In the genomic region with DNA sequence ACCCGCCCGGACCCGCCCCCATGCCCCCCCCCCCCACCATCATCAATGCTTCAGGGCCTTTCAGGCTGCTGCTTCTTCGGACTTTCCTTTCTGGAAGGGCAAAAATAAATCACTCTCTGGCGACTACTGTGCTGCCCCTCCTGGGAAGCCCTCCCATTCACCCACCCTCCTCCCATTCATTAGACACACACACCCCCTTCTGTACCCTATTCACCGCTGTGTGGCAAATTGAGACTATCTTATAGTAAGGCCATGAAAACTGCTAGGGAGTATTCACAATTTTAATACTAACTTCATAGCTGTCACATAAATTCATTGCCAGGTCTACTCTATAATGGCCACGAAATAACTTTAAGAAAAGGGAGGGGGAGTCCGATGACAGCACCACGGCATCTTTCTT, we compare ENCODE assay signal across 10 mouse cellular contexts. TPM values are rescaled to one million over a fixed set of nuclear protein-coding genes. Genes with fewer than 3 reads are reported as not detected.
A peak's percentile ranks its signal among the peaks of the same experiment; 100 is the strongest.
DNase-seq lines count a peak whose midpoint lies in the region; ATAC-seq lines count a peak whose summit lies in the region.
"Had no signal": no experiment of that assay in that cellular context is flagged by ENCODE, and none has a peak within 500 bp of the region (broad histone marks: within the 10 kb centered on the region; RNA-seq: fewer than 3 reads in every experiment).

No protein-coding gene starts in this region.

- peak; percentile 8; the same call in 1 of the 2 replicates for ATAC-seq in kidney, embryonic 16.5 days (ENCODE audit: low FRiP score, low TSS enrichment)
- ATAC-seq in embryonic facial prominence, embryonic 13.5 days (ENCODE audit: insufficient number of reproducible peaks, insufficient read depth, low FRiP score, low TSS enrichment, low read depth) = no peak
- peak; percentile 70 for ATAC-seq in hindbrain, embryonic 12.5 days (ENCODE audit: low FRiP score)
- peak; percentile 62 for ATAC-seq in midbrain, embryonic 15.5 days (replicated peaks)

- no peaks in the 10 kb centered on the region for H3K9me3 ChIP-seq in kidney, embryonic 16.5 days (ENCODE audit: low read length)
- H3K9me3 ChIP-seq in embryonic facial prominence, embryonic 13.5 days = no peaks in the 10 kb centered on the region
- H3K9me3 ChIP-seq in hindbrain, embryonic 12.5 days (replicated peaks) = no peaks in the 10 kb centered on the region
- no peaks in the 10 kb centered on the region for H3K9me3 ChIP-seq in midbrain, embryonic 15.5 days

- H3K36me3 ChIP-seq in kidney, embryonic 16.5 days (ENCODE audit: insufficient read depth, low read length) = no peaks in the 10 kb centered on the region
- no peaks in the 10 kb centered on the region for H3K36me3 ChIP-seq in embryonic facial prominence, embryonic 13.5 days
- no peaks in the 10 kb centered on the region for H3K36me3 ChIP-seq in hindbrain, embryonic 12.5 days
- H3K36me3 ChIP-seq in midbrain, embryonic 15.5 days (replicated peaks) = no peaks in the 10 kb centered on the region
- H3K36me3 ChIP-seq: G1E had no signal

- no peak overlapping the region for H3K9ac ChIP-seq in kidney, embryonic 16.5 days (replicated peaks; ENCODE audit: low read length)
- no peak overlapping the region for H3K9ac ChIP-seq in embryonic facial prominence, embryonic 13.5 days
- peak overlapping the region; percentile 54 for H3K9ac ChIP-seq in hindbrain, embryonic 12.5 days
- H3K9ac ChIP-seq in midbrain, embryonic 15.5 days = no peak overlapping the region

- peak overlapping the region; percentile 91 for H3K4me2 ChIP-seq in kidney, embryonic 16.5 days (replicated peaks; ENCODE audit: low read depth, low read length)
- H3K4me2 ChIP-seq in embryonic facial prominence, embryonic 13.5 days = peak overlapping the region; percentile 91
- peak overlapping the region; percentile 67 for H3K4me2 ChIP-seq in hindbrain, embryonic 12.5 days (replicated peaks)
- H3K4me2 ChIP-seq in midbrain, embryonic 15.5 days = peak overlapping the region; percentile 74

- 0 out of 2 replicates have a peak, but pooled peaks cover 4% of the 10 kb centered on the region for H3K4me1 ChIP-seq in kidney, embryonic 16.5 days (ENCODE audit: insufficient read depth, low read length)
- H3K4me1 ChIP-seq in embryonic facial prominence, embryonic 13.5 days = peaks cover 11% of the 10 kb centered on the region
- H3K4me1 ChIP-seq in hindbrain, embryonic 12.5 days = peaks cover 12% of the 10 kb centered on the region
- peaks cover 16% of the 10 kb centered on the region for H3K4me1 ChIP-seq in midbrain, embryonic 15.5 days

- no peak overlapping the region for H3K27ac ChIP-seq in kidney, embryonic 16.5 days (ENCODE audit: low read length)
- H3K27ac ChIP-seq in embryonic facial prominence, embryonic 13.5 days = no peak overlapping the region
- H3K27ac ChIP-seq in hindbrain, embryonic 12.5 days = peak overlapping the region; percentile 85
- H3K27ac ChIP-seq in midbrain, embryonic 15.5 days = peak overlapping the region; percentile 84

- H3K27me3 ChIP-seq in kidney, embryonic 16.5 days (ENCODE audit: insufficient read depth, low read length) = peaks cover 4% of the 10 kb centered on the region; the same call in 1 of the 2 replicates
- H3K27me3 ChIP-seq in embryonic facial prominence, embryonic 13.5 days = no peaks in the 10 kb centered on the region
- peaks cover 7% of the 10 kb centered on the region; the same call in 1 of the 2 replicates for H3K27me3 ChIP-seq in hindbrain, embryonic 12.5 days
- no peaks in the 10 kb centered on the region; the same call in 1 of the 2 replicates for H3K27me3 ChIP-seq in midbrain, embryonic 15.5 days (replicated peaks)

- H3K4me3 ChIP-seq in kidney, embryonic 16.5 days (ENCODE audit: low read length) = no peak overlapping the region; the same call in 1 of the 2 replicates
- H3K4me3 ChIP-seq in embryonic facial prominence, embryonic 13.5 days = no peak overlapping the region
- peak overlapping the region; percentile 42 for H3K4me3 ChIP-seq in hindbrain, embryonic 12.5 days
- peak overlapping the region; percentile 49 for H3K4me3 ChIP-seq in midbrain, embryonic 15.5 days

- 13% methylated on average over 8 of the region's 9 CpGs for WGBS in kidney, embryonic 16.5 days
- 16% methylated on average over 9 of the region's 9 CpGs for WGBS in embryonic facial prominence, embryonic 13.5 days
- 10% methylated on average over 9 of the region's 9 CpGs for WGBS in hindbrain, embryonic 12.5 days
- WGBS in midbrain, embryonic 15.5 days = 3% methylated on average over 9 of the region's 9 CpGs

- no peak for DNase-seq in kidney, adult 9 months
- no peak for DNase-seq in right cerebral cortex, postnatal 10 days (ENCODE audit: low spot score in 2 of 2)
- no peak for DNase-seq in ovary, adult 18-20 months (ENCODE audit: low spot score)
- no peak for DNase-seq in thymus, adult 18-20 months

RNA-seq across cellular contexts. Expression of a gene that starts 1.1 kb away (rescaled TPM):
- polyA plus RNA-seq in kidney, embryonic 16.5 days (2015; fragmentation: Nextera tagmentation; extraction: Ambion mirVana) = not detected in 2 replicates
- polyA plus RNA-seq in embryonic facial prominence, embryonic 13.5 days (2015; fragmentation: Nextera tagmentation; extraction: Ambion mirVana) = not detected in 2 replicates
- 0.25 and 0.30 TPM in 2 replicates for polyA plus RNA-seq in hindbrain, embryonic 12.5 days (2016; fragmentation: Nextera tagmentation; extraction: Ambion mirVana)
- polyA plus RNA-seq in midbrain, embryonic 15.5 days (2015; fragmentation: Nextera tagmentation; extraction: Ambion mirVana) = 0.23 TPM in 1 of 2 replicates, not detected in the other
- polyA plus RNA-seq: G1E; large intestine, adult 2 months had no signal

RNA-seq across cellular contexts. Expression of a gene that starts 51.1 kb away (rescaled TPM):
- 1.2 and 1.6 TPM in 2 replicates for polyA plus RNA-seq in kidney, embryonic 16.5 days (2015; fragmentation: Nextera tagmentation; extraction: Ambion mirVana)
- polyA plus RNA-seq in embryonic facial prominence, embryonic 13.5 days (2015; fragmentation: Nextera tagmentation; extraction: Ambion mirVana) = 0.67 and 0.91 TPM in 2 replicates
- 0.14 and 0.36 TPM in 2 replicates for polyA plus RNA-seq in hindbrain, embryonic 12.5 days (2016; fragmentation: Nextera tagmentation; extraction: Ambion mirVana)
- polyA plus RNA-seq in midbrain, embryonic 15.5 days (2015; fragmentation: Nextera tagmentation; extraction: Ambion mirVana) = 0.18 and 0.26 TPM in 2 replicates
- polyA plus RNA-seq: G1E had no signal

Comparison
In these comparisons a context has a peak if more than half of its experiments do, and no peak if none do; other contexts are left out.
1. H3K27ac ChIP-seq: peak in hindbrain, embryonic 12.5 days (single experiment) and midbrain, embryonic 15.5 days (single experiment); none in kidney, embryonic 16.5 days (single experiment) and embryonic facial prominence, embryonic 13.5 days (single experiment).
2. H3K4me3 ChIP-seq: peak in hindbrain, embryonic 12.5 days (single experiment) and midbrain, embryonic 15.5 days (single experiment); none in kidney, embryonic 16.5 days (single experiment) and embryonic facial prominence, embryonic 13.5 days (single experiment).
3. Peak in every context shown above with its lines, with median percentiles within 50 percentile points of each other: H3K4me2 ChIP-seq.